Mouse (Mus musculus): ENCODE results near the gene Begain. TPM values are rescaled to one million over a fixed set of nuclear protein-coding genes. Genes with fewer than 3 reads are reported as not detected.

Begain gene
- total RNA-seq, 2 experiments from 2014 or later: 132 to 149 TPM

DNA sequence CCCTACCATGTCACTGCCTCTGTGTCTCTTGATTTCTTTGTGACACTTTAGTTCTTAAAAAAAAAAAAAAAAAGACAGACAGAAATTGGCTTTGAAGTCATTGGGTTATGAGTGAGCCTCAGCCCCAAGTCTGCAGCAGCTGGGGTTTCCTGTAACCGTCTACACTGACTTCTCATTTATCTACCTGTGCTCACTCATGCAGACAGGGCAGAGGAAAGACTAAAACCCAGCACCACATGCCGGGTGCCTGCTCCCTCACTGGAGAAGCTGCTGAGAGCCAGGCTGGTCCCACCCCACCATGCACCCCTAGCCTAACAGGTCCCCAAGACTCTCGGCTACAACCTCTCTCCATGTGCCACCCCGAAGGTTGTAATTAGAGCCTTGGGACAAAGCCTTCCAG lies 10.3 kb downstream of the Begain start:
- DNase-seq (ENCODE audit: extremely low spot score in 1 of 2, low spot score in 1 of 2): peak in 1 of 2 experiments; percentile 5

GRCm38 (mm10) chr12:109053020-109053806 lies 14.8 kb downstream of the Begain start:
- DNase-seq (ENCODE audit: extremely low spot score in 1 of 2, low spot score in 1 of 2): no peak

DNA sequence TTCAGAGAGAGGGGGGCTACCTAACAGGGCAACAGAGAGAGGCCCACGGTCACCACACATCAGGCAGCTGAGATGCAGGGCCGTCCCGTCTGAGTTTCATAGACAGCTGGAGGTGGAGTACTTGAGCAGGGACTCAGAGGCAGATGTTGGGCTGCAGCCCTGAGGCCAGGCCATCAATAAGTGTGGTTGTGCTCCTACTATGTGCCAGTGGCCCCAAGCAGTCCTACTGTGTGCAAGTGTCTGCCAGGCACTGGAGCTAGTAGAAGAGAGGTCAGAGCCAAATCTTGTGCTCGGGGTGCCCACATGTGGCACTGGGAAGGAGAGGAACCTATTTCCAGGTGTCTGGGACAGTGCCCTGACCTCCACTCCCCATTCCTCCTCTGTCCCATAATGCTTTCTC lies 18.1 kb downstream of the Begain start:
- no peak for DNase-seq (ENCODE audit: extremely low spot score in 1 of 2, low spot score in 1 of 2)

GRCm38 (mm10) chr12:109045581-109045980 lies 22.4 kb downstream of the Begain start:
- no peak for DNase-seq (ENCODE audit: extremely low spot score in 1 of 2, low spot score in 1 of 2)

DNA sequence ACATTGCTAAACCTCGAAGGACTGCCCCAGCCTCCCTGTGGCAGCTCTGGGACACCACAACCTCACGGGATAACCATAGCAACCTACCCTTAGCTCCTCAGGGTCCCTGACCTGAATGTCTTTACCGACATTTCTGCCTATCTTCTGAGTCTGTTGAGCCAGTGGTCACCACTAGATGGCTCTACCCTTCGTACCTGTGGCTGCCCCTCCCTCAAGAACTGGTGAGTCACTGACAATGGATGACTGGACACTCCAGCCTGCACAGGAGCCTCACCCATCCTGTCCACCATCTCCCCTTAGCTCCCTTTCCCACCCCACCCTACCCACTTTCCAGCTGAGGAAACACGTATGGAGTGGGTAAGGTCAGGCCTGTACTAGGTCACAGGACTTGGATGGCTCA lies 23.5 kb downstream of the Begain start:
- DNase-seq (ENCODE audit: extremely low spot score in 1 of 2, low spot score in 1 of 2): peak in 1 of 2 experiments; percentile 18

DNA sequence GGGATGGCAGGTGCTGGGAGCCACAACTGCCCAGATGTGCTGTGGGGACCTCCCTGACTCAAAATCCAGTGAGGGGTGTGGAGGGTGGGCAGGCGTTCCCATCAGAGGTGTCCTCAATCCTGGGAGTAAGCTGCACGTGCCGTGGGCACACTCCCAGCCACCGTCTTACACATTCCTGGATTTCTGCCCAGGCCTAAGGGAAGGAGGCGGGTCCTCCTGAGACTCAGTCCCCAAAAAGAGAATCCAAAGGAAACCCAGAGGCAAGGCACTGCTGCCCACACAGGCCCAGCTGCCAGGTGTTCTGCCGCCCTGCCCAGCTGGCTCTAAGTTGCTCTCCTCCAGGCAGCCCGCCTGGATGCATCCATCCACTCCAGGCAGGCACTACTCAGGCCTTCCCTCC lies 28.7 kb downstream of the Begain start:
- DNase-seq (ENCODE audit: extremely low spot score in 1 of 2, low spot score in 1 of 2): no peak

DNA sequence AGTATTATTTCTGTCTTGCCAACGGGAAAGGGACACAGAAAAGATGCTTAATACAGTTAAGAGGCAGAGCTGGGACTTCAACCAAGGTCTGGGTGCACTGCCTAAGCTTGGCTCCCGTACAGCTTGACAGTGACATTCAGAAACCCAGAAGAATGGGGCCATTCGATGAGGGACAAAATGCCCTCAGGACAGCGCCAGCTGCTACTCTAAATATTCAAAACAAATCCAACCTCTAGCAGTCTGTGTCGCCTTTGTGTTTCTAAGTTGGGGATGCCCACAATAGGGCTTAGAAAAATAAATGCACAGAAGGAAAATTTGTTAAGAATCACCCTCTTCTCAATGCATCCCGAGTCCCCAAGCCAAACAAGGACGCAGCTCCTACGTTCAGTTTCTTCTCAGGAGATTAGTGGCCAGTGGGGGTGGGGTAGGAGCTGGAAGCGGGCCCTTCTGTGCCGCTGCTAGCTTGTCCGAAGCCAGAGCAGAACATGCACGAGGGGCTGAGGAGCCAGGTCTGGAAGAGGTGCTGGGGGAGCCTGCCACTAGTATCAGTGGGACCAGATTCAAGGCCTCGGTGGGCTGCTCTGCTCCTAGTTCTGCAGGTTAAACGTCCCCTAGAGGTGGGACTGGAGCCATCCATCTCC lies 29.7 kb downstream of the Begain start:
- no peak for DNase-seq (ENCODE audit: extremely low spot score in 1 of 2, low spot score in 1 of 2)

DNA sequence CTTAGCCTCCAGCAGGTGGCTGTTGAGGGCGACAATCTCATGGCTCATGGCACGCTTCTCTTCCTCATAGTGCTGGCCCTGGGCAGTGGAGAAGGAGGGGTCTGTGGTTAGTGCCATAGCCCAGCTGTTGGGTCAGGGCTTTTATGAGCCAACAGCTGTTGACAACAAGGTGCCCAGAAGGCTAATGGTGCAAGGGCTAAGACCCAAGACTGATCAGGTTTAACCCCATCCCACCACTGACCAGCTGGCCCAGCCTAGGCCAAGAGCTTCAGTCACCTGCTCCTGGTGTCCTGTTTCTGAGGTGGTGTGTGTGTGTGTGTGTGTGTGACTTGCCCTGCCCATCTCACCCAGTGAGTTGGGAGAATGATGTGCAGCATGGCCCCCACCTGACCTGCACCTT lies 31.0 kb downstream of the Begain start:
- no peak for DNase-seq (ENCODE audit: extremely low spot score in 1 of 2, low spot score in 1 of 2)

GRCm38 (mm10) chr12:109023780-109024179 lies 44.2 kb downstream of the Begain start:
- DNase-seq (ENCODE audit: extremely low spot score in 1 of 2, low spot score in 1 of 2): peak in 1 of 2 experiments; percentile 13

DNA sequence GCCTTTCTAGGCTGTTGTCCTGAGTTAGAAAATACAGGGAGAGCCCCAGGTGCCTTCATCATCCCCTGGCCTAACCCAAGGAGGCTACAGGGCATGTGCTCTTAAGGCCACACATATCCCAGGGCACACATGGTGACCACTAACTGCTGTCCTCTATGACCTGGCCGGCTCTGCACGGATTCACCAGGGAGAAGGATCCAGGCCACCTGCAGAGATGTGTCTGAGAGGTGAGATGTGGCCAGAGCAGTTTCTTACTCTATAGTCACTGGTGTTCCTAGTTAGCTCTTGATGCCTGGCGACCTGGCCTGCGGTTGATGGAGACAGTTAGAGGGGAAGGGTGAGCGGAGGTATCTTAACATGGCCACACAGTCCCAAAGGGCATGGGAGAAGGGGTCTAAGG lies 45.1 kb downstream of the Begain start:
- no peak for DNase-seq (ENCODE audit: extremely low spot score in 1 of 2, low spot score in 1 of 2)

GRCm38 (mm10) chr12:109022181-109022691 lies 45.8 kb downstream of the Begain start:
- no peak for DNase-seq (ENCODE audit: extremely low spot score in 1 of 2, low spot score in 1 of 2)

GRCm38 (mm10) chr12:109010070-109010649 lies 57.9 kb downstream of the Begain start:
- no peak for DNase-seq (ENCODE audit: extremely low spot score in 1 of 2, low spot score in 1 of 2)

GRCm38 (mm10) chr12:109002978-109003377 lies 65.0 kb downstream of the Begain start:
- no peak for DNase-seq (ENCODE audit: extremely low spot score in 1 of 2, low spot score in 1 of 2)

GRCm38 (mm10) chr12:108997249-108997648 lies 70.8 kb downstream of the Begain start:
- DNase-seq (ENCODE audit: extremely low spot score in 1 of 2, low spot score in 1 of 2): no peak

DNA sequence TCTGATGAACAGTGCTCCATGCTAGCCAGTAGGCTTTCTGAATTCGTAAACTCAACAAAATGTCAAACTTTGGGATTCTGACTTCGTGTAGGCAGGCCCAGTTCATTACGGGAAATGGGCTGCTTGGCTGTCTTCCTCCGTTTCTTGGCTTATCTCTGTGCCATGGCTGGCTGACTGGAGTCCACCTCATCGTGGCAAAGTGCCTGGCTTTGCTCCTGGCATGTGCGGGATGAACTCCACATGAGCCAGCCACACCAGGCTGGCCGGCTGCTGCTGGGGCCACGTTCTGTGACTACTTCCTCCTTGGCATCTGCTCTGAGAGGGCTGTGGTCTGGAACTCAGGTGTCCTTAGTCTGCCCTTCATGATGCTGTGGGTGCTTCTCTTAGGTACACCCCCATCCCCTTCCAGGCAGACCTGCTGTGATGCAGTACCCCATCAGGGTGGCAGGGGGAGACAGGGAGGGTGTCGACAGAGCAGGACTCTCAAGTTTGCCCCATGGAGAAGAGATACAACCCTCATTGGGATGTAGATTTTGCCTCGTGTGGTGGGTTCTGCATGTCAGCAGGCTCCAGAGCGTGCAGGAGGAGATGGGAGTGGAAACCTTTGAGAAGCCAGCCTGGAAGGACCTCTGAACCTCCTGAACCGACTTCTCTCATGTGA lies 71.9 kb downstream of the Begain start:
- no peak for DNase-seq (ENCODE audit: extremely low spot score in 1 of 2, low spot score in 1 of 2)

GRCm38 (mm10) chr12:108994436-108995031 lies 73.5 kb downstream of the Begain start:
- DNase-seq (ENCODE audit: extremely low spot score in 1 of 2, low spot score in 1 of 2): peak; percentile 26 to 59

DNA sequence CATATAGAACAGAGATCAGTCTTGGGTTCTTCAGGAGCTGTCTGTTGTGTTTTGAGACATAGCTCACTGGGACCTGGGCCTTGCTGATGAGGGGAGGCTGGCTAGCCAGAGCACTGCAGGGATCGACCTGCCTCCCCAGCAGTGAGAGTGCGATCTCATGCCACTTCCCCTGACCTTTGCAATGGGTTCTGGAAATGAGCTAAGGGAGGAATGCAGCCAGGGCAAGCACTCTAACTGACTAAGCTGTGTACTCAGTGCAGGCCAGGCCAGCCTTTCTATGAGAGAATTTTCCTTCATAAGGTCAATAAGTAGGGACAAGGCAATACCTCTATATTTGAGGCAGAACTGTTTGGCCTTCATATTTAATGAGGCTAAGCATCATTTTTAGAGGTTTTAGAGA lies 75.0 kb downstream of the Begain start:
- no peak for DNase-seq (ENCODE audit: extremely low spot score in 1 of 2, low spot score in 1 of 2)

- DNase-seq (ENCODE audit: extremely low spot score in 1 of 2, low spot score in 1 of 2): no peak
Measured at GRCm38 (mm10) chr12:108990425-108990824, 77.6 kb downstream of the Begain start.

DNA sequence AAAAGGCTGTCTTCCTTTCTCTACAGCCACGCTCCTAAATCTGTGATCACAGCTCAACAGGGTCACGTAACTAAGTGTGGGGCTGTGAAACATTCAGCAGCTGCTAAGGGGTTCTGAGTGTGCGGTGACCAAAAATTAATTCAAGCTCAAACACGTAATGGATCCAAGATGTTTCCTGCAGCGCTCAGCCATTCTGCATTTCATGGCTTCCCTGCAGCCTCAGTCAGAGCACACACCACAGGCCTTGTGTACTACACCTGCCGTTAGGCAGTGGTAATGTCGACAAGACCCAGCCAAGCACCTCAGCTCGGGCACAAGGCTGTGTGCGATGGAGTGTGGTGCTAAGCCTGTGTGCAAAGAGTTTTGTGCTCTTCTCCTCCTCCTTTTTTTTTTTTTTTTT lies 80.6 kb downstream of the Begain start:
- no peak for DNase-seq (ENCODE audit: extremely low spot score in 1 of 2, low spot score in 1 of 2)

DNA sequence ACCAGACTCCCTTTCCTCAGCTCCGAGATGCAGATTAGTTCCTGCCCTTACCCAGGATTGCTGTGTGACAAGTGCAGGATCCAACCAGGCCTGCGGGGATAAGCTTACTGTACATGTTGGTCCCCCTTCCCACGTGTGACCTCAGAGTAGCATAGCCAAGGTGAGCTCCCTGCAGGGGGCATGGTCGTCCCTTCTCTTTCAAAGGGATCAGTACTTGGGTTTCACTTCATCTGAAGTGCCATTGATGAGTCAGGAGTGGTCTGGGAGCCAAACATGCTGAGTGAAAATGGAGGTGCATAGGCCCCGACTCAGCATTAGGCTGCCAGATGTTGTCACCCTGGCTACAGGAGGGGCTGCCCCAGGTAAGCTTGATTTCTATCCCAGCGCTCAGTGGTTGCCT lies 83.0 kb downstream of the Begain start:
- no peak for DNase-seq (ENCODE audit: extremely low spot score in 1 of 2, low spot score in 1 of 2)

DNA sequence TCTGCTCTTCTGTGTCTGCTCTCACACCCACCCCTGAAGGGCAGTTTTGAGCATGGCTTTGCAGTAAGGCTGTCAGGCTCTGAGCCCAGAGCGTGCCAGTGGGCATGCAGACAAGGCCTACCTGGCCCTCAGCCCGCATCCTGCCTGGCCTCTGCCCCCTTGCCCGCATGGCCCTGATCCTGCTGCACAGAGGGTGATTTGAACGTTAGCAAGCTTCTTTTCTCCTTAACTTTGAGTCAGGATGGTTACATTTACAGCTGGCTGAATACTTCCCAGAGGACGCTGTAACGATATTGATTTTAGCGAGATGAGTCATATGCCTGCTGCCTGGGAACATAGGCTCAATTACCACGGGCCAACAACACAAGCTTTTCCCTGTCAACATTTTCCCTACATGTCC lies 83.5 kb downstream of the Begain start:
- DNase-seq (ENCODE audit: extremely low spot score in 1 of 2, low spot score in 1 of 2): no peak
